Mouse (Mus musculus) embryonic facial prominence, embryonic 13.5 days (tissue): ENCODE measurements around the gene Rapgef2. TPM values are rescaled to one million over a fixed set of nuclear protein-coding genes. Genes with fewer than 3 reads are reported as not detected.
"Not testable (repeated sequence)": the region's sequence is repeated elsewhere in the genome, so short reads cannot be mapped to it uniquely, and the experiment has no call there.

Experiments used
- ATAC-seq: fragments of 200-750 bp; cut with Nextera tagmentation; 2 replicates; pipeline ENCODE4 v1.8.0; 2017; ENCODE audit warnings: low read depth; ENCODE audit not compliant: insufficient number of reproducible peaks, insufficient read depth, low FRiP score, low TSS enrichment
- H3K27ac ChIP-seq: fragments of 300-500 bp; sonication (generic); 2 replicates; pipeline ENCODE4 v1.5.1; 2015; ENCODE audit warnings: moderate library complexity, mild to moderate bottlenecking, inconsistent platforms
- H3K27me3 ChIP-seq: fragments of 300-500 bp; sonication (generic); 2 replicates; pipeline ENCODE4 v1.6.1; 2015; ENCODE audit warnings: mild to moderate bottlenecking, inconsistent platforms
- H3K36me3 ChIP-seq: fragments of 300-500 bp; sonication (generic); 2 replicates; pipeline ENCODE4 v1.6.1; 2015; ENCODE audit warnings: mild to moderate bottlenecking, inconsistent platforms
- H3K4me1 ChIP-seq: fragments of 300-500 bp; sonication (generic); 2 replicates; pipeline ENCODE4 v1.6.1; 2015; ENCODE audit warnings: inconsistent platforms
- H3K4me2 ChIP-seq: fragments of 300-500 bp; sonication (generic); 2 replicates; pipeline ENCODE4 v1.6.1; 2015; ENCODE audit warnings: moderate library complexity, mild to moderate bottlenecking, inconsistent platforms
- H3K4me3 ChIP-seq: fragments of 300-500 bp; sonication (generic); 2 replicates; pipeline ENCODE4 v1.5.1; 2015; ENCODE audit warnings: mild to moderate bottlenecking, inconsistent platforms
- H3K9ac ChIP-seq: fragments of 300-500 bp; sonication (generic); 2 replicates; pipeline ENCODE4 v1.6.1; 2015; ENCODE audit warnings: mild to moderate bottlenecking, inconsistent platforms
- H3K9me3 ChIP-seq: fragments of 300-500 bp; sonication (generic); 2 replicates; pipeline ENCODE4 v1.6.1; 2016; ENCODE audit warnings: inconsistent platforms
- WGBS: fragments of 180-500 bp; shearing (Covaris S2); methylation state at CpG from one replicate; pipeline ENCODE4 v1.1.7; 2015; ENCODE audit warnings: mixed read lengths; 5-methylcytosine and 5-hydroxymethylcytosine counted together
- polyA plus RNA-seq: library from polyadenylated mRNA; unstranded; fragments of >200 nt; fragmentation: Nextera tagmentation; extraction: Ambion mirVana; gene quantifications from 2 replicates; pipeline ENCODE4 v1.2.1, GENCODE M21; 2015

Gene Rapgef2
- polyA plus RNA-seq, 1 experiment from 2014 or later = 8.9 TPM

DNA sequence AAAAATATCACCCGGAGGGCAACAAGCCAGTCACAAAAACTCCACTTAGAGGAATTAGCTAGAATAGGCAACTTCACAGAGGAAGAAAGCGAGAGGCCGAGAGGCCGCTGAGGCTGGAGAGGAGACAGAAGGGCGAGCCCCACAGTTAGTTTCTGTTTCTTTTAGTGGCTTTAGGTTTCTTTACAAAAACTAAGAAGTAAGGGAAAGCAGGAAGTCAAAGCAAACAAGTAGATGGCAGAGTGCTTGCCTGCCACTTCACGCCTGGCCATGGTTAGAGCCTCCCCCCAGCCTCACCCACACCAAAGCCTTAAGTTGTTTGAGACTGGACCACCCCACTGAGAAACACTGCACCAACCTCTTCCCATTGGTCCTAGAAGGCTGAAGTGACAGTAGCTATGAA is 108.2 kb downstream of the Rapgef2 start:
- H3K36me3 ChIP-seq = peaks cover 2% of the 10 kb centered on the region; the same call in 1 of the 2 replicates
- H3K4me3 ChIP-seq = no peak overlapping the region
- peaks cover 40% of the 10 kb centered on the region for H3K4me1 ChIP-seq
- H3K9ac ChIP-seq = no peak overlapping the region
- H3K27me3 ChIP-seq = no peaks in the 10 kb centered on the region
- H3K9me3 ChIP-seq = no peaks in the 10 kb centered on the region
- no peak for ATAC-seq
- WGBS = 76% methylated on average over 6 of the region's 6 CpGs
- H3K4me2 ChIP-seq = no peak overlapping the region
- H3K27ac ChIP-seq = peak overlapping the region; percentile 39; the same call in 1 of the 2 replicates

DNA sequence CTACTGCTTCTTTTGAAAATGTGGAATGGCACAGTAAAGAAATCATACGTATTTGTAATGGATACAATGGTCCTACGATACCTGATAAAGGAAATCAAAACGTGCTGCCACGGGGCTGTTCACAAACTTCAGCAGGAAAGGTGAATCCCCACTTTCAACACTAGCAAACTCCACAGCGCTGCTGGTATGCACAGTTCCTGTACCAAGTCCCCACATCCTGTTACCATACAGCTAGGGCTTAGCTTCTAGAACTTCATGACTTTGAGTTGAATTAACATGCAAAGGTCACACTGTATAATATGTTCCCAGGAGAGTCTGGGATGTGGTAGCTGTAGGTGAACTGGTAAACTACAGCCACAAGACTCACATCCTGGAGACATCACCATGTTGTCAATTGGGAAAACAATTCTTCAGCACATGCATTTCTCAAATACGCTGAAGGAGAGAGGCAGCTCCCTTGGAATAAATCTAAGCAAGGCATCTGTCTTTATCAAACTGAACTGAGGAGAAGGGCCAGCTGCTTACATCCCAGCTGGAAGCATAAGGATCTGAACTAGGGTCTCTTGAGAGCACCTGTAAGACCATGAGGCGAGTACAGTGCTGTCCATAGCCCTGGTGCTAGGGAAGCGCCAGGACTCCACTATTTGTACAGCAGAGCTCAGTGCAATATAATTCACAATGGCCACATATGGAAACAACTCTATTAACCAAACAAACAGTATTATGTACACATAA is 109.0 kb downstream of the Rapgef2 start:
- Histone ChIP-seq H3K4me3 (no peak overlapping the region), H3K27ac (no peak overlapping the region), H3K27me3 (no peaks in the 10 kb centered on the region), H3K4me2 (no peak overlapping the region), H3K9ac (no peak overlapping the region), H3K9me3 (no peaks in the 10 kb centered on the region), H3K4me1 (peaks cover 40% of the 10 kb centered on the region), H3K36me3 (peaks cover 10% of the 10 kb centered on the region)
- no peak for ATAC-seq
- 80% methylated on average over 8 of the region's 8 CpGs for WGBS

GRCm38 (mm10) chr3:79174168-79174567 is 112.1 kb downstream of the Rapgef2 start:
- H3K36me3 ChIP-seq = peaks cover 17% of the 10 kb centered on the region
- no peak overlapping the region for H3K4me3 ChIP-seq
- no peak overlapping the region for H3K27ac ChIP-seq
- H3K4me2 ChIP-seq = no peak overlapping the region
- no peak overlapping the region for H3K9ac ChIP-seq
- WGBS = 80% methylated on average over 6 of the region's 6 CpGs
- no peaks in the 10 kb centered on the region for H3K27me3 ChIP-seq
- no peaks in the 10 kb centered on the region for H3K9me3 ChIP-seq
- peaks cover 16% of the 10 kb centered on the region for H3K4me1 ChIP-seq
- ATAC-seq = no peak

GRCm38 (mm10) chr3:79173291-79173690 is 113.0 kb downstream of the Rapgef2 start:
- Histone ChIP-seq H3K9me3 (no peaks in the 10 kb centered on the region), H3K36me3 (peaks cover 17% of the 10 kb centered on the region), H3K4me3 (no peak overlapping the region), H3K4me1 (peaks cover 9% of the 10 kb centered on the region), H3K27ac (no peak overlapping the region), H3K27me3 (no peaks in the 10 kb centered on the region), H3K9ac (no peak overlapping the region), H3K4me2 (no peak overlapping the region)
- no peak for ATAC-seq
- 87% methylated on average over 5 of the region's 5 CpGs for WGBS

DNA sequence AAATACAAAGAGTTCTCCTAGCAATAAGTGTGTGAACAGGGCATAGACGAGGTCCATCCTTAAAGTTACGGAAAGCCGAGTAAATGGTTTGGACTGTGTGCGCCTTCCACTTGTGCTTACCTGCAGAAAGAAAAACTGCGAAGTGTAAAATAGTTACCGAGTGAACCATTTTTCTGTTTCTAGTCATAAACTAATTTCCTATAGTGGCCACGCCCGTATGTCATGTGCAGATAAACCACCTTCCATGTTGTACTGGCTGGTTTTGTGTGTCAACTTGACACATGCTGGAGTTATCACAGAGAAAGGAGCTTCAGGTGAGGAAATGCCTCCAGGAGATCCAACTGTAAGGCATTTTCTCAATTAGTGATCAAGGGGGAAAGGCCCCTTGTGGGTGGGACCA is 115.2 kb downstream of the Rapgef2 start:
- H3K27me3 ChIP-seq, H3K4me2 ChIP-seq, H3K9me3 ChIP-seq, ATAC-seq, H3K27ac ChIP-seq, H3K9ac ChIP-seq, H3K4me1 ChIP-seq, H3K4me3 ChIP-seq: not testable (repeated sequence)
- peaks cover 17% of the 10 kb centered on the region for H3K36me3 ChIP-seq
- WGBS = 89% methylated on average over 8 of the region's 8 CpGs

GRCm38 (mm10) chr3:79168168-79168827 is 118.0 kb downstream of the Rapgef2 start:
- Histone ChIP-seq H3K9me3 (no peaks in the 10 kb centered on the region), H3K4me2 (no peak overlapping the region), H3K4me1 (no peaks in the 10 kb centered on the region), H3K9ac (no peak overlapping the region), H3K27ac (no peak overlapping the region), H3K36me3 (peaks cover 17% of the 10 kb centered on the region), H3K27me3 (no peaks in the 10 kb centered on the region), H3K4me3 (no peak overlapping the region)
- WGBS = 67% methylated on average over 2 of the region's 2 CpGs
- ATAC-seq = no peak

DNA sequence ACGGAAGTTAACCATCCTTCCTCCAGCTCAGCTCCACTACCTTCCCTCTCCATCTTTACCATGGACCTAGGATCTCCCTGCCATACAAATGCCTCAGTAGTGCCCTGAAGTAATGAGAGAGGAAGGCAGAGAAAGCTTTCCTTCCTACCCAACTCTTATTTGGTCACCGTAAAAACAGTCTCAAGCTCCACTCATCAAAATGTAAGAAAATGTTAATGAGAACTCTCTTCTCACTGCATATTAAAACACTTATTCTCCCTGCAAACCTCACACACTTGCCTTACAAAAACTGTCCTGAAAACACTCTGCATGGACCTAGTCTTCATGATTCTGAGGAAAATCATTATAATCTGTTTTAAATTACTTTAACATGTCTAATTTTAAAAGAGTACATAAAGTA is 118.7 kb downstream of the Rapgef2 start:
- Histone ChIP-seq H3K4me1 (no peaks in the 10 kb centered on the region), H3K27me3 (no peaks in the 10 kb centered on the region), H3K36me3 (peaks cover 10% of the 10 kb centered on the region; the same call in 1 of the 2 replicates), H3K9ac (no peak overlapping the region), H3K4me3 (no peak overlapping the region), H3K9me3 (no peaks in the 10 kb centered on the region), H3K27ac (no peak overlapping the region), H3K4me2 (no peak overlapping the region)
- no peak for ATAC-seq
- 92% methylated on average over 2 of the region's 2 CpGs for WGBS

DNA sequence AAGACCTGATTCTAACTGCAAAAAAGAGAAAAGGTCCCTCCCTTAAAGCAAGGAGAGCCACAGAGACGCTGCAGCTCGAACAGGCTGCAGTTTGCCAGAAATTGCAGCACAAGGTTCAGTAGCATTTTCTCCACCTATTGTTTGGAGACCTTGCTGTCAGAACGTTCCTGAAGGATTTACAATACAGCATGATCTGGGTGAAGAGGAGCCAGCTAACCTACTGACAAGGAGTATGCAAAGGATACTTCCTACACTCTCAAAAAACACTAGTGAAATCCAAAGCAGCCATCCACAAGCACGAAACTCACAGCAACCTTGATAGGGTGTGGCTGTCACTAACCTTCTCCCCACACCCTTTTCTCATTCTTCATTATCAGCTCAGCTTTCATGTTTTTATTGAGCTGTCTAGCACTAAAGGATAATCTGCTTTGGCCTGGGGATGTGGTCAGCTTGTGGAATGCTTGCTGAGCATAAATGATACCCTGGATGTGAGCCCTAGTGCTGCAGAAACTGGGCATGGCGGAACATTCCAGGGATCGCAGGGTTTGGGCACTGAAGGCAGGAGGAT is 124.4 kb downstream of the Rapgef2 start:
- WGBS = 51% methylated on average over 6 of the region's 6 CpGs
- ATAC-seq = no peak
- no peak overlapping the region for H3K9ac ChIP-seq
- no peak overlapping the region for H3K4me2 ChIP-seq
- peaks cover 15% of the 10 kb centered on the region for H3K4me1 ChIP-seq
- no peak overlapping the region for H3K4me3 ChIP-seq
- no peaks in the 10 kb centered on the region for H3K27me3 ChIP-seq
- H3K9me3 ChIP-seq = no peaks in the 10 kb centered on the region
- 0 out of 2 replicates have a peak overlapping the region, but pooled peaks have one; percentile 34 for H3K27ac ChIP-seq
- H3K36me3 ChIP-seq = no peaks in the 10 kb centered on the region

DNA sequence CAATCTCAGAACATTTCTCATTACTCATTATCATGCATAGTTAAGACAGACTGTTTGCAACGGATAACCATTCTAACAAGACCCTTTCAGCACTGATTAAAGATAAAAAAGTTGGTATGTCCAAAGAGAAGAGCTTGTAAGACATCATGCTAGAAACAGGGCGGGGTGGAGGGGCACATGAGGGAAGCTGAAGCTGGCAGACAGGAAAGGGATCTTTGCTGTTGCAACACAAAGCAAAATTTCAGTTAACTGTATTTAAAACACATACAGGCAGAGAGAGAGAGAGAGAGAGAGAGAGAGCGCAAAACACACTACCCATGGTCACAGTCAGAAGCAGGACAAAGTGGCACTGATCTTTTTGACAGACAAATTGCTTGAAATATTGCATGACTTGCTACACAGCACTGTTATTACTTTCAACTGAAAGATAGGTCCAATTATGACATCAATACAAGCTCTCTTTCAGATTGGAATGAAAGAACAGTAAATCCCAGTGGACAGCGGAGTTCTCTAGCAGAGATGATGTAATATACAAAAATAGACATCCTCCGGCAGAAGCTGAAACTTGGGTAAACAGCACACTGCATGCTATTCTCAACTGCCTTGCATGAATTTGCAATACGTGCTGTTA is 125.1 kb downstream of the Rapgef2 start:
- H3K4me3 ChIP-seq = no peak overlapping the region
- H3K4me2 ChIP-seq = no peak overlapping the region
- no peaks in the 10 kb centered on the region for H3K9me3 ChIP-seq
- ATAC-seq = no peak
- no peak overlapping the region for H3K9ac ChIP-seq
- H3K4me1 ChIP-seq = peaks cover 15% of the 10 kb centered on the region
- H3K36me3 ChIP-seq = no peaks in the 10 kb centered on the region
- no peaks in the 10 kb centered on the region for H3K27me3 ChIP-seq
- 0 out of 2 replicates have a peak overlapping the region, but pooled peaks have one; percentile 34 for H3K27ac ChIP-seq
- WGBS = 44% methylated on average over 6 of the region's 6 CpGs

DNA sequence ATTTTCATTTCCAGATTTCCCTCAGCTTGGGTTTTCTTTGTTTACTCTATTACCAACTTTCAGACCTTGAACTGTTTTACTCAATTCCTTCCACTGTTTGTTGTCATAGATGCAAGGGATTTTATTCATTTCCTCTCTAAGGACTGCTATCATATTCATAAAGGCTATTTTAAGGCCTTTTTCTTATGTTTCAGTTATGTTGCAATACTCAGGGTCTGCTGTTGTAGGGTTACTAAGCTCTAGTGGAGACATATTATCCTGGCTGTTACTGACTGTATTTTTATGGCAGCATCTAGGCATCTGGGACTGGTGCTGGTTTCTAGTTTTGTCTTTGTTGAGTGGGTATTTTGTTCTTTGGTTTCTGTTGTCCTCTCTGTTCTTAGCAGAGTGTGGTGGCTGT is 128.1 kb downstream of the Rapgef2 start:
- no peak overlapping the region for H3K9ac ChIP-seq
- no peaks in the 10 kb centered on the region for H3K27me3 ChIP-seq
- no peak overlapping the region for H3K4me3 ChIP-seq
- H3K36me3 ChIP-seq = no peaks in the 10 kb centered on the region
- no peak overlapping the region for H3K27ac ChIP-seq
- H3K9me3 ChIP-seq = no peaks in the 10 kb centered on the region
- peaks cover 15% of the 10 kb centered on the region for H3K4me1 ChIP-seq
- no peak for ATAC-seq
- H3K4me2 ChIP-seq = no peak overlapping the region

- H3K4me1 ChIP-seq = no peaks in the 10 kb centered on the region
- 79% methylated on average over 5 of the region's 5 CpGs for WGBS
Observed at GRCm38 (mm10) chr3:79153039-79153487, 133.3 kb downstream of the Rapgef2 start.

More at GRCm38 (mm10) chr3:79153039-79153487, 133.3 kb downstream of the Rapgef2 start:
- Histone ChIP-seq H3K27me3 (no peaks in the 10 kb centered on the region), H3K36me3 (0 out of 2 replicates have a peak, but pooled peaks cover 5% of the 10 kb centered on the region), H3K9ac (no peak overlapping the region), H3K4me2 (no peak overlapping the region), H3K9me3 (no peaks in the 10 kb centered on the region), H3K4me3 (no peak overlapping the region), H3K27ac (no peak overlapping the region; the same call in 1 of the 2 replicates)
- no peak for ATAC-seq
